Mouse (Mus musculus): ENCODE data around the gene Anks1. TPM values are rescaled to one million over a fixed set of nuclear protein-coding genes. Genes with fewer than 3 reads are reported as not detected.
A peak's percentile ranks its signal among the peaks of the same experiment; 100 is the strongest.

Anks1 gene
- polyA plus RNA-seq, 1 experiment from 2014 or later, result 23.7 TPM

GRCm38 (mm10) chr17:27968033-27968750, 59.1 kb downstream of the Anks1 start:
- Histone ChIP-seq H3K27me3 (ENCODE audit: control insufficient read depth, insufficient read depth, low read length) (no peaks in the 10 kb centered on the region), H3K9ac (ENCODE audit: low read length) (no peak overlapping the region), H3K4me2 (no peak overlapping the region), H3K4me3 (ENCODE audit: low read depth, low read length) (no peak overlapping the region), H3K36me3 (ENCODE audit: control insufficient read depth, insufficient read depth, low read length) (no peaks in the 10 kb centered on the region), H3K4me1 (ENCODE audit: control insufficient read depth, insufficient read depth, low read length) (no peaks in the 10 kb centered on the region), H3K9me3 (ENCODE audit: control insufficient read depth, low read length) (no peaks in the 10 kb centered on the region), H3K27ac (ENCODE audit: low read depth, low read length) (no peak overlapping the region)
- WGBS, result 92% methylated on average over 9 of the region's 9 CpGs
- no peak for ATAC-seq (ENCODE audit: low FRiP score)
- no peak for DNase-seq (ENCODE audit: low spot score, missing footprints)

GRCm38 (mm10) chr17:27968903-27969302, 59.8 kb downstream of the Anks1 start:
- H3K27ac ChIP-seq (ENCODE audit: low read depth, low read length), result no peak overlapping the region
- H3K4me3 ChIP-seq (ENCODE audit: low read depth, low read length), result no peak overlapping the region
- no peak overlapping the region for H3K9ac ChIP-seq (ENCODE audit: low read length)
- ATAC-seq (ENCODE audit: low FRiP score), result no peak
- no peaks in the 10 kb centered on the region for H3K4me1 ChIP-seq (ENCODE audit: control insufficient read depth, insufficient read depth, low read length)
- no peaks in the 10 kb centered on the region for H3K36me3 ChIP-seq (ENCODE audit: control insufficient read depth, insufficient read depth, low read length)
- H3K27me3 ChIP-seq (ENCODE audit: control insufficient read depth, insufficient read depth, low read length), result no peaks in the 10 kb centered on the region
- no peak overlapping the region for H3K4me2 ChIP-seq
- WGBS, result 95% methylated on average over 5 of the region's 5 CpGs
- H3K9me3 ChIP-seq (ENCODE audit: control insufficient read depth, low read length), result no peaks in the 10 kb centered on the region
- peak; percentile 61 for DNase-seq (ENCODE audit: low spot score, missing footprints)

- no peaks in the 10 kb centered on the region for H3K4me1 ChIP-seq (ENCODE audit: control insufficient read depth, insufficient read depth, low read length)
- H3K4me3 ChIP-seq (ENCODE audit: low read depth, low read length), result no peak overlapping the region
- no peaks in the 10 kb centered on the region for H3K9me3 ChIP-seq (ENCODE audit: control insufficient read depth, low read length)
- no peak overlapping the region for H3K27ac ChIP-seq (ENCODE audit: low read depth, low read length)
- no peaks in the 10 kb centered on the region for H3K36me3 ChIP-seq (ENCODE audit: control insufficient read depth, insufficient read depth, low read length)
- 81% methylated on average over 8 of the region's 8 CpGs for WGBS
- no peak overlapping the region for H3K9ac ChIP-seq (ENCODE audit: low read length)
- DNase-seq (ENCODE audit: low spot score, missing footprints), result peak; percentile 90
- no peak overlapping the region for H3K4me2 ChIP-seq
- no peaks in the 10 kb centered on the region for H3K27me3 ChIP-seq (ENCODE audit: control insufficient read depth, insufficient read depth, low read length)
- no peak for ATAC-seq (ENCODE audit: low FRiP score)
Measured at GRCm38 (mm10) chr17:27969365-27969764, 60.3 kb downstream of the Anks1 start.

- Histone ChIP-seq H3K36me3 (ENCODE audit: control insufficient read depth, insufficient read depth, low read length) (no peaks in the 10 kb centered on the region), H3K4me3 (ENCODE audit: low read depth, low read length) (no peak overlapping the region), H3K27ac (ENCODE audit: low read depth, low read length) (no peak overlapping the region), H3K27me3 (ENCODE audit: control insufficient read depth, insufficient read depth, low read length) (no peaks in the 10 kb centered on the region), H3K9me3 (ENCODE audit: control insufficient read depth, low read length) (no peaks in the 10 kb centered on the region), H3K4me2 (no peak overlapping the region), H3K9ac (ENCODE audit: low read length) (no peak overlapping the region), H3K4me1 (ENCODE audit: control insufficient read depth, insufficient read depth, low read length) (no peaks in the 10 kb centered on the region)
- DNase-seq (ENCODE audit: low spot score, missing footprints) (no peak), ATAC-seq (ENCODE audit: low FRiP score) (no peak)
- WGBS, result 86% methylated on average over 5 of the region's 5 CpGs
Measured at GRCm38 (mm10) chr17:27969896-27970295, 60.8 kb downstream of the Anks1 start.

GRCm38 (mm10) chr17:27970305-27970704, 61.2 kb downstream of the Anks1 start:
- Histone ChIP-seq H3K9me3 (ENCODE audit: control insufficient read depth, low read length) (no peaks in the 10 kb centered on the region), H3K27ac (ENCODE audit: low read depth, low read length) (no peak overlapping the region), H3K4me3 (ENCODE audit: low read depth, low read length) (no peak overlapping the region), H3K9ac (ENCODE audit: low read length) (no peak overlapping the region), H3K36me3 (ENCODE audit: control insufficient read depth, insufficient read depth, low read length) (no peaks in the 10 kb centered on the region), H3K4me1 (ENCODE audit: control insufficient read depth, insufficient read depth, low read length) (no peaks in the 10 kb centered on the region), H3K27me3 (ENCODE audit: control insufficient read depth, insufficient read depth, low read length) (no peaks in the 10 kb centered on the region), H3K4me2 (no peak overlapping the region)
- WGBS, result 90% methylated on average over 5 of the region's 5 CpGs
- no peak for ATAC-seq (ENCODE audit: low FRiP score)
- peak; percentile 35 for DNase-seq (ENCODE audit: low spot score, missing footprints)

- Histone ChIP-seq H3K4me3 (ENCODE audit: low read depth, low read length) (no peak overlapping the region), H3K4me1 (ENCODE audit: control insufficient read depth, insufficient read depth, low read length) (no peaks in the 10 kb centered on the region), H3K27ac (ENCODE audit: low read depth, low read length) (no peak overlapping the region), H3K27me3 (ENCODE audit: control insufficient read depth, insufficient read depth, low read length) (no peaks in the 10 kb centered on the region), H3K9ac (ENCODE audit: low read length) (no peak overlapping the region), H3K4me2 (no peak overlapping the region), H3K9me3 (ENCODE audit: control insufficient read depth, low read length) (no peaks in the 10 kb centered on the region), H3K36me3 (ENCODE audit: control insufficient read depth, insufficient read depth, low read length) (no peaks in the 10 kb centered on the region)
- ATAC-seq (ENCODE audit: low FRiP score), result no peak
- no peak for DNase-seq (ENCODE audit: low spot score, missing footprints)
- 94% methylated on average over 9 of the region's 9 CpGs for WGBS
Measured at GRCm38 (mm10) chr17:27971496-27971895, 62.4 kb downstream of the Anks1 start.

GRCm38 (mm10) chr17:27973337-27973736, 64.2 kb downstream of the Anks1 start:
- DNase-seq (ENCODE audit: low spot score, missing footprints) (no peak), ATAC-seq (ENCODE audit: low FRiP score) (no peak)
- Histone ChIP-seq H3K4me1 (ENCODE audit: control insufficient read depth, insufficient read depth, low read length) (no peaks in the 10 kb centered on the region), H3K9me3 (ENCODE audit: control insufficient read depth, low read length) (no peaks in the 10 kb centered on the region), H3K27ac (ENCODE audit: low read depth, low read length) (no peak overlapping the region), H3K4me2 (no peak overlapping the region), H3K9ac (ENCODE audit: low read length) (no peak overlapping the region), H3K4me3 (ENCODE audit: low read depth, low read length) (no peak overlapping the region), H3K27me3 (ENCODE audit: control insufficient read depth, insufficient read depth, low read length) (no peaks in the 10 kb centered on the region), H3K36me3 (ENCODE audit: control insufficient read depth, insufficient read depth, low read length) (no peaks in the 10 kb centered on the region)
- 95% methylated on average over 4 of the region's 4 CpGs for WGBS

GRCm38 (mm10) chr17:27976266-27976665, 67.2 kb downstream of the Anks1 start:
- no peak overlapping the region for H3K4me3 ChIP-seq (ENCODE audit: low read depth, low read length)
- WGBS, result 95% methylated on average over 14 of the region's 14 CpGs
- H3K4me2 ChIP-seq, result no peak overlapping the region
- H3K9me3 ChIP-seq (ENCODE audit: control insufficient read depth, low read length), result no peaks in the 10 kb centered on the region
- DNase-seq (ENCODE audit: low spot score, missing footprints) (no peak), ATAC-seq (ENCODE audit: low FRiP score) (no peak)
- no peaks in the 10 kb centered on the region for H3K27me3 ChIP-seq (ENCODE audit: control insufficient read depth, insufficient read depth, low read length)
- no peaks in the 10 kb centered on the region for H3K4me1 ChIP-seq (ENCODE audit: control insufficient read depth, insufficient read depth, low read length)
- H3K27ac ChIP-seq (ENCODE audit: low read depth, low read length), result no peak overlapping the region
- no peak overlapping the region for H3K9ac ChIP-seq (ENCODE audit: low read length)
- no peaks in the 10 kb centered on the region for H3K36me3 ChIP-seq (ENCODE audit: control insufficient read depth, insufficient read depth, low read length)

GRCm38 (mm10) chr17:27977008-27977636, 68.0 kb downstream of the Anks1 start:
- ATAC-seq (ENCODE audit: low FRiP score) (no peak), DNase-seq (ENCODE audit: low spot score, missing footprints) (peak; percentile 49)
- H3K36me3 ChIP-seq (ENCODE audit: control insufficient read depth, insufficient read depth, low read length), result no peaks in the 10 kb centered on the region
- H3K9me3 ChIP-seq (ENCODE audit: control insufficient read depth, low read length), result no peaks in the 10 kb centered on the region
- H3K4me1 ChIP-seq (ENCODE audit: control insufficient read depth, insufficient read depth, low read length), result no peaks in the 10 kb centered on the region
- H3K27ac ChIP-seq (ENCODE audit: low read depth, low read length), result no peak overlapping the region
- H3K4me3 ChIP-seq (ENCODE audit: low read depth, low read length), result no peak overlapping the region
- H3K9ac ChIP-seq (ENCODE audit: low read length), result no peak overlapping the region
- H3K4me2 ChIP-seq, result no peak overlapping the region
- 91% methylated on average over 3 of the region's 3 CpGs for WGBS
- H3K27me3 ChIP-seq (ENCODE audit: control insufficient read depth, insufficient read depth, low read length), result no peaks in the 10 kb centered on the region

All from midbrain, embryonic 11.5 days (tissue).